Mouse (Mus musculus): ENCODE results near the gene Slc41a2. TPM values are rescaled to one million over a fixed set of nuclear protein-coding genes. Genes with fewer than 3 reads are reported as not detected.
A peak's percentile ranks its signal among the peaks of the same experiment; 100 is the strongest.

The Slc41a2 gene
- polyA plus RNA-seq, 1 experiment from 2014 or later = 1.5 TPM

DNA sequence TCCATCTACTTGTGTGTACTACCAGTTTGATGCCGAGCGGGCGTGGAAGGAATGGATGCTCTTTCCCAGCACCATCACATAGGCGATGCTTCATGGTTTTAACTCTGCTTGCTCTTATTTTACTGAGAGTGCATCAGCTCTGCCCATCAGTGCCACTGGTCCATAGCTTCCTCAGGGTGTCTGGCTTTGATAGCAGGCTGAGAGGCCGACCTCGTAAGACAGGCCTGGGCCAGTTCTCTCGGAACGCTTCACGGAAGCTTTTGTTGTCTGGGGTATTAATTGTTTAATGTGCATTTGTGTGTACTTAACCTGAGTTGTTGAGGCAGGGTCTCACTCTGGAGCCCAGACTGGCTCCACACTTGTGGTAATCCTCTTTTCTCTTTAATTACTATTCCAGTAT lies 44.3 kb downstream of the Slc41a2 start:
- Histone ChIP-seq H3K9me3 (no peaks in the 10 kb centered on the region), H3K4me2 (replicated peaks) (no peak overlapping the region), H3K4me3 (no peak overlapping the region), H3K9ac (no peak overlapping the region), H3K36me3 (no peaks in the 10 kb centered on the region), H3K4me1 (peaks cover 7% of the 10 kb centered on the region; the same call in 1 of the 2 replicates), H3K27me3 (peaks cover 43% of the 10 kb centered on the region), H3K27ac (no peak overlapping the region)
- 77% methylated on average over 9 of the region's 9 CpGs for WGBS
- ATAC-seq (ENCODE audit: low FRiP score, low read depth) = no peak

DNA sequence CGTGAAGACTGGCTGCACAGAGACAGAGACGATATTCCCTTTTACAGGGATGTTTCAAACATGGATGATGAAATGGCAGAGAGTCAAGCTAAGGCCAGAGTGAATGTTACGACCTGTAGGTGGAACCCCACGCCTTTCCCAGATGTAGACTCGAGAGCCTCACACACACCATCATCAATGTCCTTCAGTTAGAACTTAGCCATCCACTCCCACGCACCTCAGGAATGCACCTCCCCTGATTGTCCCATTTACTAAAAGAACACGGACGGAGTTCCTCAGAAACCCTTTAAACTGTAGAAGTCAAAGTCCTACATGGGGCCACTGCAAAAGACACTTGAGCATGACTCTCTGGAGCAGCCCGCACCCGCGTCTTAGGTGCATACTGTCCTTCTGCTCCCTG lies 46.0 kb downstream of the Slc41a2 start:
- 86% methylated on average over 11 of the region's 11 CpGs for WGBS
- Histone ChIP-seq H3K4me3 (no peak overlapping the region), H3K4me2 (replicated peaks) (no peak overlapping the region), H3K36me3 (no peaks in the 10 kb centered on the region), H3K4me1 (peaks cover 13% of the 10 kb centered on the region; the same call in 1 of the 2 replicates), H3K27me3 (peaks cover 43% of the 10 kb centered on the region), H3K27ac (no peak overlapping the region), H3K9me3 (no peaks in the 10 kb centered on the region), H3K9ac (no peak overlapping the region)
- ATAC-seq (ENCODE audit: low FRiP score, low read depth) = no peak

GRCm38 (mm10) chr10:83287828-83288227 lies 49.9 kb downstream of the Slc41a2 start:
- no peak overlapping the region for H3K9ac ChIP-seq
- no peak overlapping the region for H3K27ac ChIP-seq
- WGBS = 62% methylated on average over 6 of the region's 6 CpGs
- no peaks in the 10 kb centered on the region for H3K9me3 ChIP-seq
- ATAC-seq (ENCODE audit: low FRiP score, low read depth) = no peak
- no peak overlapping the region for H3K4me2 ChIP-seq (replicated peaks)
- peaks cover 15% of the 10 kb centered on the region for H3K27me3 ChIP-seq
- no peak overlapping the region for H3K4me3 ChIP-seq
- H3K4me1 ChIP-seq = peaks cover 19% of the 10 kb centered on the region
- no peaks in the 10 kb centered on the region for H3K36me3 ChIP-seq

DNA sequence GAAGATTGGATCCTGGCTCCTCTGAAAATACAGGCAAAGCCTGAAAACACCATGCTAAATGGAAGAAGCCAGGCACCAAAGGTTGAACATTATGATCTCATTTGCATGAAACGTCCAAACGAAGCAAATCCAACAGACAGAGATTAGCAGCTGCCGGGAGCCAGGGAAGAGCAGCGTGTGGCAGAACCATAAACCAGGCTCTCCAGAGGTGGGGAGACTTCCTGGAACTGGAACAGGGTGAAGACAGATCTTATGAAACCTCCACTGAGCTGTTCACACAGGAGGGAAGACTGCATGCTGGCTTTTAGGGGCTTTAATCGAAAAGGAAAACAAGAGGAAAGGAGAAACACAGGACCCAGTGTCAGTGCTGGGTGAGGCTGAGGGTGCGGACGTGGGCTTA lies 51.3 kb downstream of the Slc41a2 start:
- ATAC-seq (ENCODE audit: low FRiP score, low read depth) = no peak
- H3K4me2 ChIP-seq (replicated peaks) = peak overlapping the region; percentile 45
- H3K27ac ChIP-seq = no peak overlapping the region
- H3K9me3 ChIP-seq = no peaks in the 10 kb centered on the region
- no peak overlapping the region for H3K9ac ChIP-seq
- H3K4me1 ChIP-seq = peaks cover 19% of the 10 kb centered on the region
- H3K36me3 ChIP-seq = no peaks in the 10 kb centered on the region
- no peak overlapping the region for H3K4me3 ChIP-seq
- 25% methylated on average over 7 of the region's 7 CpGs for whole genome bisulfite sequencing
- peaks cover 6% of the 10 kb centered on the region; the same call in 1 of the 2 replicates for H3K27me3 ChIP-seq

DNA sequence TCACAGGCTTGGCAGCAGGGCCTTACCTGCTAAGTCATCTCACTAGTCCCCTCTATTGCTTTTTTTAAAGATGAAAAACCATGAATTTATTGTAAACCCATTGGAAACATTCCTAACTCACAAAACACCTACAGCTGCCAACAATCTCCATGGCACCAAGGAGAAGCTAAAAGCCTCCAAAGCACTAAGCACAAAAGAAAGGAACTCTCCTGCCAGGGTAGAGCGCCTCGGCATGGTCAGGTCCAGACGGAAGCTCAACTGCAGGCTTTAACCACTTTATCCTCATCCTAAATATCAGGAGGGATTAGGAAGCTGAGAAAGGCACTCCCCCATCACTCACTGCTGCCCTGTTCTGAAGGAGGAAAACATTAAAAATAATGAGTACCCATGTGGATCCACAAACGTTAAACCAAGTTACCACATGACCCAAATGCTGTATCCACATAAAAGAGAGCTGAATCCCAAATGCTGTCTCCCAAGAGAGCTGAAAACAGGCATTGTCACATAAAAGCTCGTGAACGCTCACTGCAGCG lies 51.9 kb downstream of the Slc41a2 start:
- H3K4me1 ChIP-seq = peaks cover 19% of the 10 kb centered on the region
- no peak overlapping the region for H3K9ac ChIP-seq
- H3K27me3 ChIP-seq = peaks cover 6% of the 10 kb centered on the region; the same call in 1 of the 2 replicates
- ATAC-seq (ENCODE audit: low FRiP score, low read depth) = peak; percentile 24; the same call in 1 of the 2 replicates
- WGBS = 38% methylated on average over 7 of the region's 7 CpGs
- no peaks in the 10 kb centered on the region for H3K36me3 ChIP-seq
- peak overlapping the region; percentile 45 for H3K4me2 ChIP-seq (replicated peaks)
- no peak overlapping the region; the same call in 1 of the 2 replicates for H3K27ac ChIP-seq
- H3K4me3 ChIP-seq = no peak overlapping the region
- H3K9me3 ChIP-seq = no peaks in the 10 kb centered on the region

- no peaks in the 10 kb centered on the region for H3K9me3 ChIP-seq
- WGBS = 89% methylated on average over 4 of the region's 4 CpGs
- no peak for ATAC-seq (ENCODE audit: low FRiP score, low read depth)
- no peak overlapping the region for H3K9ac ChIP-seq
- no peak overlapping the region for H3K4me2 ChIP-seq (replicated peaks)
- peaks cover 6% of the 10 kb centered on the region; the same call in 1 of the 2 replicates for H3K27me3 ChIP-seq
- H3K27ac ChIP-seq = no peak overlapping the region
- H3K36me3 ChIP-seq = no peaks in the 10 kb centered on the region
- peaks cover 19% of the 10 kb centered on the region for H3K4me1 ChIP-seq
- no peak overlapping the region for H3K4me3 ChIP-seq
Measured at GRCm38 (mm10) chr10:83284916-83285315, 52.8 kb downstream of the Slc41a2 start.

GRCm38 (mm10) chr10:83266731-83267130 lies 71.0 kb downstream of the Slc41a2 start:
- Histone ChIP-seq H3K4me3 (no peak overlapping the region), H3K4me1 (no peaks in the 10 kb centered on the region), H3K9ac (no peak overlapping the region), H3K27me3 (no peaks in the 10 kb centered on the region), H3K27ac (no peak overlapping the region), H3K36me3 (no peaks in the 10 kb centered on the region), H3K9me3 (no peaks in the 10 kb centered on the region), H3K4me2 (replicated peaks) (no peak overlapping the region)
- ATAC-seq (ENCODE audit: low FRiP score, low read depth) = no peak
- 62% methylated on average over 13 of the region's 13 CpGs for WGBS

DNA sequence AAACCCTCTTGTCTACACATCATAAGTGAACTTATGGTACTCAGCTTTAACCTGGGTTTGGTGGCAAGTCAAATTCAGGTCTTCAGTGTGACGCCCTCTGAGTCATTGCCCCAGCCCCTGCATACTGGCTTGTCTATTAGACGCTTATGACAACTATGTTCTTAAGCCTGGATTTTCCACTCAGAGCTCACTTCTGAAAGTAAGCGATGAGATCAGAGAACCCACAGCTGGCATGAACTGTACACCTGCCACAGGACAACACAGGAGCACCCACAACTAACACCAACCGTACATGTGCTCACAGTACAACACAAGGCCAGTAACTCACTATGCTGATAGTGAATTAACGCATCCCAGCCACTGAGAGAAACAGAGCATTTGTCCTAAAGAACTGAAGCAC lies 71.4 kb downstream of the Slc41a2 start:
- Histone ChIP-seq H3K4me3 (no peak overlapping the region), H3K9ac (no peak overlapping the region), H3K27me3 (no peaks in the 10 kb centered on the region), H3K4me2 (replicated peaks) (no peak overlapping the region), H3K27ac (no peak overlapping the region), H3K9me3 (no peaks in the 10 kb centered on the region), H3K4me1 (no peaks in the 10 kb centered on the region), H3K36me3 (no peaks in the 10 kb centered on the region)
- 86% methylated on average over 5 of the region's 5 CpGs for WGBS
- no peak for ATAC-seq (ENCODE audit: low FRiP score, low read depth)

DNA sequence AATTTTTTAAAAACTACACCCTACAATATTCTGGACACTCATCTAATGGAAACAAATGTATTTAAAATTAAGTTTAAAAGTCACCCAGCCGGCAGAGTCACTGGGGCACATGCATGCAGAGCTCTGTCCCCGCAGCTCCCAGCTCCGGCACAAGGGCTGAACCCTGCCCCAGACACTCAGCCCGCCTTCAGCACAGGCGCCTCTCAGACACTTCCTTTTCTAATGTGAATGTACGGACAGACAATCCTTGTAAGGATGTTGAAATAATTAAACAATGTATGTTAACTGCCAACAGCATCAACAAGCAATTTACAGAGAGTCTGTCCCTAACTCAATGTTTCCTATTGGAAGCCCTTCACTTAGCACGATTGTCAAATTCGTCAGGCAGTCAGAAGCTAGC lies 73.0 kb downstream of the Slc41a2 start:
- no peaks in the 10 kb centered on the region for H3K36me3 ChIP-seq
- H3K9me3 ChIP-seq = no peaks in the 10 kb centered on the region
- no peak for ATAC-seq (ENCODE audit: low FRiP score, low read depth)
- H3K27ac ChIP-seq = no peak overlapping the region
- H3K4me2 ChIP-seq (replicated peaks) = no peak overlapping the region
- no peaks in the 10 kb centered on the region for H3K4me1 ChIP-seq
- no peak overlapping the region for H3K4me3 ChIP-seq
- no peaks in the 10 kb centered on the region for H3K27me3 ChIP-seq
- no peak overlapping the region for H3K9ac ChIP-seq
- WGBS = 63% methylated on average over 8 of the region's 8 CpGs

GRCm38 (mm10) chr10:83264056-83264455 lies 73.6 kb downstream of the Slc41a2 start:
- H3K36me3 ChIP-seq = no peaks in the 10 kb centered on the region
- 58% methylated on average over 2 of the region's 2 CpGs for WGBS
- no peak for ATAC-seq (ENCODE audit: low FRiP score, low read depth)
- no peaks in the 10 kb centered on the region for H3K4me1 ChIP-seq
- no peak overlapping the region for H3K27ac ChIP-seq
- no peak overlapping the region for H3K4me2 ChIP-seq (replicated peaks)
- H3K9me3 ChIP-seq = no peaks in the 10 kb centered on the region
- no peaks in the 10 kb centered on the region for H3K27me3 ChIP-seq
- H3K9ac ChIP-seq = no peak overlapping the region
- no peak overlapping the region for H3K4me3 ChIP-seq

GRCm38 (mm10) chr10:83261264-83261663 lies 76.4 kb downstream of the Slc41a2 start:
- Histone ChIP-seq H3K9ac (no peak overlapping the region), H3K4me1 (no peaks in the 10 kb centered on the region), H3K4me3 (no peak overlapping the region), H3K27me3 (no peaks in the 10 kb centered on the region), H3K27ac (no peak overlapping the region), H3K36me3 (no peaks in the 10 kb centered on the region), H3K9me3 (no peaks in the 10 kb centered on the region), H3K4me2 (replicated peaks) (no peak overlapping the region)
- no peak for ATAC-seq (ENCODE audit: low FRiP score, low read depth)
- WGBS = 73% methylated on average over 4 of the region's 4 CpGs

DNA sequence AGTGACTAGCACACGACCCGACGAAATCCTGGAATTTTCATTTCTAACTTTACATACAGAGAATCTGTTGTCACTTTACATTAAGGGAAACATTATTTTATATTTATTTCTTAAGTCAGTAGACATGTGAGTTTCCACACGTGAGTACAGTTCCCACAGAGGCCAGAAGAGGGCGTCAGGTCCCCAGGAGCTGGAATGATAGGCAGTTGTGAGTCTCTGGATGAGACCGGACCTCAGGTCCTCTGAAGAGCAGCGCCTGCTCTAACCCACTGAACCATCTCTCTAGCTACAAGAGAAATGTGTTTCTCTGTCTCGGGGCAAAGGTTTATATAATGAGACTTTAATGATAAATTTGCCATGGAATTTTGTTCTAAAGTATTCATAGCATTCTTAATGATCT lies 86.3 kb downstream of the Slc41a2 start:
- H3K4me3 ChIP-seq = no peak overlapping the region
- no peak overlapping the region for H3K4me2 ChIP-seq (replicated peaks)
- H3K4me1 ChIP-seq = no peaks in the 10 kb centered on the region
- no peaks in the 10 kb centered on the region for H3K27me3 ChIP-seq
- no peaks in the 10 kb centered on the region for H3K9me3 ChIP-seq
- no peak overlapping the region for H3K9ac ChIP-seq
- H3K36me3 ChIP-seq = no peaks in the 10 kb centered on the region
- no peak for ATAC-seq (ENCODE audit: low FRiP score, low read depth)
- no peak overlapping the region for H3K27ac ChIP-seq
- 63% methylated on average over 8 of the region's 8 CpGs for WGBS

- no peaks in the 10 kb centered on the region for H3K9me3 ChIP-seq
- 70% methylated on average over 7 of the region's 7 CpGs for WGBS
- no peaks in the 10 kb centered on the region for H3K27me3 ChIP-seq
- ATAC-seq (ENCODE audit: low FRiP score, low read depth) = no peak
- H3K4me1 ChIP-seq = no peaks in the 10 kb centered on the region
- H3K27ac ChIP-seq = no peak overlapping the region
- H3K36me3 ChIP-seq = no peaks in the 10 kb centered on the region
- no peak overlapping the region for H3K4me3 ChIP-seq
- H3K9ac ChIP-seq = no peak overlapping the region
- H3K4me2 ChIP-seq (replicated peaks) = no peak overlapping the region
Measured at GRCm38 (mm10) chr10:83248036-83248435, 89.6 kb downstream of the Slc41a2 start.

All from limb, embryonic 13.5 days (tissue).